Mouse (Mus musculus): Measurements from ENCODE around the gene Kif3c. TPM values are rescaled to one million over a fixed set of nuclear protein-coding genes. Genes with fewer than 3 reads are reported as not detected.

Kif3c gene
- polyA plus RNA-seq, 1 experiment: 2.1 TPM

DNA sequence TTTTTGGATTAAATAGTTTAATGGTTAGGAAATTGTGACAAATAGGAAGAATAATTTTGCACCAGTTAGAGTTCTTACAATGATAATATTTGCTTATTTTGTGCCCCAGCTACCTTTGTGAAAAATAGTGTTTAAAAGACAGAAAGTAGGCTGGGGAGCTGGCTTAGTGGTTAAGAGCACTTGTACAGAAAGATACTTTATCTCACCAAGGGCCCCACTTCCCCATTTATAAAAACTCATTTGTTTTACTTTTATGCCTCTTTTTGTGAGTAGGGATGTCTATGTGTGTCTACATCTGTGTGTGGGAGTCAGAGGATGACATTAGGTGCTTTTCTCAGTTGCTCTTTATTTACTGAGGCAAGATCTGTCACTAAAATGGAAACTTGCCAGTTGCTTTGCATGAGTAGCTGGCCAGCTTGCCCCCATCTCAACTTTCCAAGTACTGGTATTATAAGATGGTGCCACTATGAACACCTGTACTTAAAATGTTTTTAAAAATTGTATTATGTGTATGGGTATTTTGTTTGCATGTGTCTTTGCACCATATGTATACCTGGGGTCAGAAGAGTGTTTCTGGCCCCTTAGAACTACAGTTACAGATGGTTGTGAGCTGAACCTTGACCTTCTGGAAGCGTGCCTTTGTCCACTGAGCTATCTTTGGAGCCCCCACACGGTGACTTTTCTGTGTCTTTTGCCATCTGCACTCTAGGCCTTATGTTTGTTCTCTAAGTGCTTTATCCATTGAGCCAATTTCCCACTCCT lies 64.9 kb downstream of the Kif3c start:
- Histone ChIP-seq H3K4me1 (ENCODE audit: control insufficient read depth, insufficient read depth, insufficient read length, low read length) (peaks cover 4% of the 10 kb centered on the region; the same call in 1 of the 2 replicates), H3K27ac (ENCODE audit: insufficient read depth, low read depth, low read length) (no peak overlapping the region), H3K27me3 (ENCODE audit: control insufficient read depth, insufficient read depth, low read length) (no peaks in the 10 kb centered on the region), H3K4me3 (ENCODE audit: low read depth, low read length) (no peak overlapping the region), H3K36me3 (ENCODE audit: control insufficient read depth, insufficient read depth, low read length) (peaks cover 5% of the 10 kb centered on the region)
- TF ChIP-seq POLR2A (IDR thresholded peaks at IDR 0.05; ENCODE audit: low read depth, low read length) (no peak), CTCF (IDR thresholded peaks at IDR 0.05; ENCODE audit: extremely low read depth, insufficient read length, insufficient replicate concordance, low read depth, low read length) (no peak)
- WGBS: 27% methylated on average over 2 of the region's 2 CpGs

DNA sequence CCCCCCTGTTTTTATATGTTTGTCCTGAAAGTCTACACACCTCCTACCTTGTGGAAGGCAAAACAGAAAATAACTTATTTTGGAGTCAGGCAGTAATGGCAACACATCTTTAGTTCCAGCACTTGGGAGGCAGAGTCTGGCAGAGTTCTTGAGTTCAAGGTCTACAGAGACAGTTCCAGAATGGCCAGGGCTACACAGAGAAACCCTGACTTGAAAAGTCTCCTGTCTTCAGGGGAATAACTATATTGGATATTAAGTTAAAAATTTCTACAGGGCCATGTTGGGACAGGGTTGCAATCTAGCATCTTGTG lies 65.5 kb downstream of the Kif3c start:
- Histone ChIP-seq H3K27ac (ENCODE audit: insufficient read depth, low read depth, low read length) (no peak overlapping the region), H3K4me1 (ENCODE audit: control insufficient read depth, insufficient read depth, insufficient read length, low read length) (peaks cover 4% of the 10 kb centered on the region; the same call in 1 of the 2 replicates), H3K36me3 (ENCODE audit: control insufficient read depth, insufficient read depth, low read length) (peaks cover 5% of the 10 kb centered on the region), H3K4me3 (ENCODE audit: low read depth, low read length) (no peak overlapping the region), H3K27me3 (ENCODE audit: control insufficient read depth, insufficient read depth, low read length) (no peaks in the 10 kb centered on the region)
- no peak for TF ChIP-seq CTCF (IDR thresholded peaks at IDR 0.05; ENCODE audit: extremely low read depth, insufficient read length, insufficient replicate concordance, low read depth, low read length)
- TF ChIP-seq POLR2A (IDR thresholded peaks at IDR 0.05; ENCODE audit: low read depth, low read length): no peak

DNA sequence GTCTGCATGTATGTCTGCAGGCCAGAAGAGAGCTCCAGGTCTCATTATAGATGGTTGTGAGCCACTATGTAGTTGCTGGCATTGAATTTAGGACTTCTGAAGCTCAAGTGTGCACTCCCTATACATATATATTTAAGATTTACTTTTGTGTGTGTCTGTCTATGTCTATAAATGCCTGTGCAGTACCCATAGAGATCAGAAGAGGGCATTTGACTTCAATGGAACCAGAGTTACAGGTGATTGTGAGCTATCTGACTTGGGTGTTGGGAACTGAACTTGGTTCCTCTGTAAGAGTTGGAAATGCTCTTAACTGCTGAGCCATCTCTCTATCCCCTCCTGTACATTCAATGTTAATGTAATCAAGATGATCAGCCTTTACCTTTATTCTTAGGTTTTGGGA lies 66.1 kb downstream of the Kif3c start:
- Histone ChIP-seq H3K4me1 (ENCODE audit: control insufficient read depth, insufficient read depth, insufficient read length, low read length) (peaks cover 2% of the 10 kb centered on the region; the same call in 1 of the 2 replicates), H3K27me3 (ENCODE audit: control insufficient read depth, insufficient read depth, low read length) (no peaks in the 10 kb centered on the region), H3K27ac (ENCODE audit: insufficient read depth, low read depth, low read length) (no peak overlapping the region), H3K4me3 (ENCODE audit: low read depth, low read length) (no peak overlapping the region), H3K36me3 (ENCODE audit: control insufficient read depth, insufficient read depth, low read length) (peaks cover 5% of the 10 kb centered on the region)
- TF ChIP-seq CTCF (IDR thresholded peaks at IDR 0.05; ENCODE audit: extremely low read depth, insufficient read length, insufficient replicate concordance, low read depth, low read length): no peak
- no peak for TF ChIP-seq POLR2A (IDR thresholded peaks at IDR 0.05; ENCODE audit: low read depth, low read length)

DNA sequence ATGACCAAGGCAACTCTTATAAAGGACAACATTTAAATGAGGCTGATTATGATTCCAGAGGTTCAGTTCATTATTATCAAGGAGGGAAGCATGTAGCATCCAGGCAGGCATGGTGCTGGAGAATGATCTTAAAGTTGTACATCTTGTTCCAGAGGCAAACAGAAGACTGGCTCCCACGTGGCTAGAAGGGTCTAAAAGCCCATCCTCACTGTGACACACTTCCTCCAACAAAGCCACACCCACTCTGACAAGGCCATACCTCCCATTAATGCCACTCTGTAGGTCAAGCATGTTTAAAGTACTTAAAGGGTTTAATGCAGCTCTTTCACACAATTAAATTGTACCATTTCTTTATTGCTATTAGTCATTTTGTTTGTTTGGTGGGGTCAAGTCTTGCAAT lies 68.8 kb downstream of the Kif3c start:
- 15% methylated on average over 1 of the region's 1 CpGs for WGBS

DNA sequence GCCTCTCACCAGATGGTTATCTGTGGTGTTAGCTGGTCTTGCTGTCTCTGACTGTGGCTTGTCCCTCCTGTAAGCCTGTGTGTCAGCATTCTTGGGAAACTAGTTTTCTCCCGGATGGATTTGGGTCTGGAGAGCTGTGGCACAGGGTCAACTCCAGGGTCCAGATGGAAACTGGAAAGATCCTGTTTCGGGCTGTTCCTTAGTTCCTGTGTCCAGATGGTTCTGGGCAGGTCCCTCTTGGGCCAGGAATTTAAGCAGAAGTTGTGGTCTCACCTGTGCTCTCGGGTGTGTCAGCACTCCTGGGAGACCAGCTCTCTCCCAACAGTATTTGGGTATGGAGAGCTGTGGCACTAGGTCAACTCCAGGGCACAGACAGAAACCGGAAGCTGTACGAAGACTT lies 71.5 kb downstream of the Kif3c start:
- no peaks in the 10 kb centered on the region for H3K27me3 ChIP-seq (ENCODE audit: control insufficient read depth, insufficient read depth, low read length)
- H3K36me3 ChIP-seq (ENCODE audit: control insufficient read depth, insufficient read depth, low read length): peaks cover 5% of the 10 kb centered on the region; the same call in 1 of the 2 replicates
- no peak overlapping the region for H3K27ac ChIP-seq (ENCODE audit: insufficient read depth, low read depth, low read length)
- no peaks in the 10 kb centered on the region for H3K4me1 ChIP-seq (ENCODE audit: control insufficient read depth, insufficient read depth, insufficient read length, low read length)
- WGBS: 68% methylated on average over 5 of the region's 5 CpGs
- TF ChIP-seq CTCF (IDR thresholded peaks at IDR 0.05; ENCODE audit: extremely low read depth, insufficient read length, insufficient replicate concordance, low read depth, low read length): no peak
- TF ChIP-seq POLR2A (IDR thresholded peaks at IDR 0.05; ENCODE audit: low read depth, low read length): no peak
- H3K4me3 ChIP-seq (ENCODE audit: low read depth, low read length): no peak overlapping the region

More for the DNA sequence above, 68.8 kb downstream of the Kif3c start:
- no peak for TF ChIP-seq CTCF (IDR thresholded peaks at IDR 0.05; ENCODE audit: extremely low read depth, insufficient read length, insufficient replicate concordance, low read depth, low read length)
- no peak for TF ChIP-seq POLR2A (IDR thresholded peaks at IDR 0.05; ENCODE audit: low read depth, low read length)
- no peak overlapping the region for H3K4me3 ChIP-seq (ENCODE audit: low read depth, low read length)
- no peak overlapping the region for H3K27ac ChIP-seq (ENCODE audit: insufficient read depth, low read depth, low read length)
- H3K27me3 ChIP-seq (ENCODE audit: control insufficient read depth, insufficient read depth, low read length): no peaks in the 10 kb centered on the region
- peaks cover 2% of the 10 kb centered on the region; the same call in 1 of the 2 replicates for H3K4me1 ChIP-seq (ENCODE audit: control insufficient read depth, insufficient read depth, insufficient read length, low read length)
- peaks cover 5% of the 10 kb centered on the region; the same call in 1 of the 2 replicates for H3K36me3 ChIP-seq (ENCODE audit: control insufficient read depth, insufficient read depth, low read length)

DNA sequence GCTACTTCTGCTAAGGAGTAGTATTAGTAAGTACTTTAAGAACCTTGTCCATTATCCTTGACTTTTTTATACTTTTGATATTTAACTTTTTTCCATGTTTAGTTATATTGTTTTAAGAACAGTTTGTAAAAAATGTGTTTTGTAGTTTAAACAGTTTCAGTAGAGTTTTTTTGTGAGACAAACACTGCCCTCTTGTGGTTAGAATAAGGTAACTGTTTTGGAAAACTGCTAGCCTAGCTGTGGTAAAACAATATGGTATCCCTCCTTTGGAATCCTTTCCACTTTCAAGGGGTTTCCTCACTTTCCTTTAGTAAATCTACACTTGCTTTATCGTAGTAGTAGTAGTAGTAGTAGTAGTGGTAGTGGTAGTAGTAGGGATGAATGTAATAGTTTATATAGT lies 72.9 kb downstream of the Kif3c start:
- H3K27ac ChIP-seq (ENCODE audit: insufficient read depth, low read depth, low read length): no peak overlapping the region
- H3K4me1 ChIP-seq (ENCODE audit: control insufficient read depth, insufficient read depth, insufficient read length, low read length): no peaks in the 10 kb centered on the region
- peaks cover 5% of the 10 kb centered on the region; the same call in 1 of the 2 replicates for H3K36me3 ChIP-seq (ENCODE audit: control insufficient read depth, insufficient read depth, low read length)
- TF ChIP-seq CTCF (IDR thresholded peaks at IDR 0.05; ENCODE audit: extremely low read depth, insufficient read length, insufficient replicate concordance, low read depth, low read length) (no peak), POLR2A (IDR thresholded peaks at IDR 0.05; ENCODE audit: low read depth, low read length) (no peak)
- H3K4me3 ChIP-seq (ENCODE audit: low read depth, low read length): no peak overlapping the region
- no peaks in the 10 kb centered on the region for H3K27me3 ChIP-seq (ENCODE audit: control insufficient read depth, insufficient read depth, low read length)
- 94% methylated on average over 1 of the region's 1 CpGs for WGBS

DNA sequence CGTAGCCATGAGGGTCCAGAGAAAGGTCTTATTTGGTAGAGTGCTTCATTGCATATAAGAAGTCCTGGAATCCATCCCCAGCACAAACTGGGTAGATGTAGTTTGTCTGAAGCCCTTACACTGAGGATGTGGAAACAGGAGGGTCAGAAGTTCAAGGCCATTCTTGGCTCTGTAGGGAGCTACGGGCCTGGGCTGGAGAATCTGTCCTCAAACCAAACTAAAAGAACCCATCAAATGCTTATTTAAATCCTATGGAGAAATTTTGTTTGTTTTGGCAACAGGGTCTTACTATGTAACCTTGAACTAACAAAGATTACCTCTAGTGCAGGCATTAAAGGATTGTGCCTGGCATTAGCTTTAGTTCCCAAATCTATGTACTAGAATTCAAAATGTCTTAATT lies 76.0 kb downstream of the Kif3c start:
- WGBS: 66% methylated on average over 2 of the region's 2 CpGs
- Histone ChIP-seq H3K4me1 (ENCODE audit: control insufficient read depth, insufficient read depth, insufficient read length, low read length) (no peaks in the 10 kb centered on the region), H3K4me3 (ENCODE audit: low read depth, low read length) (no peak overlapping the region), H3K36me3 (ENCODE audit: control insufficient read depth, insufficient read depth, low read length) (peaks cover 7% of the 10 kb centered on the region), H3K27ac (ENCODE audit: insufficient read depth, low read depth, low read length) (no peak overlapping the region), H3K27me3 (ENCODE audit: control insufficient read depth, insufficient read depth, low read length) (no peaks in the 10 kb centered on the region)
- TF ChIP-seq POLR2A (IDR thresholded peaks at IDR 0.05; ENCODE audit: low read depth, low read length): no peak
- no peak for TF ChIP-seq CTCF (IDR thresholded peaks at IDR 0.05; ENCODE audit: extremely low read depth, insufficient read length, insufficient replicate concordance, low read depth, low read length)
